Mouse (Mus musculus) limb, embryonic 15.5 days (tissue): ENCODE measurements at regions not wholly inside any gene's neighbourhood (a gene's known extent, or its start where the extent isn't known, plus 50 kb on each side); places are given as distances from the start of the nearest gene placed in this dataset.

Experiments used
- ATAC-seq: fragments of 200-750 bp; cut with Nextera tagmentation; 2 replicates; pipeline ENCODE4 v1.8.0; 2017; ENCODE audit warnings: low read depth, moderate TSS enrichment; ENCODE audit not compliant: insufficient number of reproducible peaks, low FRiP score, low TSS enrichment
- H3K27ac ChIP-seq: fragments of 300-500 bp; sonication (generic); 2 replicates; pipeline ENCODE4 v1.5.1; 2015; ENCODE audit warnings: moderate library complexity, mild to moderate bottlenecking, inconsistent platforms
- H3K27me3 ChIP-seq: fragments of 300-500 bp; sonication (generic); 2 replicates; pipeline ENCODE4 v1.6.1; 2015; ENCODE audit warnings: inconsistent platforms
- H3K36me3 ChIP-seq: fragments of 300-500 bp; sonication (generic); 2 replicates; pipeline ENCODE4 v1.6.1; 2015; ENCODE audit warnings: inconsistent platforms
- H3K4me1 ChIP-seq: fragments of 300-500 bp; sonication (generic); 2 replicates; pipeline ENCODE4 v1.6.1; 2015; ENCODE audit warnings: inconsistent platforms
- H3K4me2 ChIP-seq: fragments of 300-500 bp; sonication (generic); 2 replicates; pipeline ENCODE4 v1.6.1; 2015; ENCODE audit warnings: mild to moderate bottlenecking, inconsistent platforms
- H3K4me3 ChIP-seq: fragments of 300-500 bp; sonication (generic); 2 replicates; pipeline ENCODE4 v1.5.1; 2015; ENCODE audit warnings: mild to moderate bottlenecking, inconsistent platforms
- H3K9ac ChIP-seq: fragments of 300-500 bp; sonication (generic); 2 replicates; pipeline ENCODE4 v1.6.1; 2015; ENCODE audit warnings: inconsistent platforms
- H3K9me3 ChIP-seq: fragments of 300-500 bp; sonication (generic); 2 replicates; pipeline ENCODE4 v1.6.1; 2016; ENCODE audit warnings: inconsistent platforms
- WGBS: fragments of 180-500 bp; shearing (Covaris S2); methylation state at CpG from one replicate; pipeline ENCODE4 v1.1.7; 2015; 5-methylcytosine and 5-hydroxymethylcytosine counted together

- no peak overlapping the region for H3K4me2 ChIP-seq
- no peak for ATAC-seq
- H3K36me3 ChIP-seq: no peaks in the 10 kb centered on the region
- no peak overlapping the region for H3K9ac ChIP-seq
- H3K4me1 ChIP-seq: peaks cover 10% of the 10 kb centered on the region
- H3K27me3 ChIP-seq: no peaks in the 10 kb centered on the region; the same call in 1 of the 2 replicates
- WGBS: 80% methylated on average over 6 of the region's 6 CpGs
- H3K27ac ChIP-seq: no peak overlapping the region
- no peak overlapping the region for H3K4me3 ChIP-seq
- 0 out of 2 replicates have a peak, but pooled peaks cover 5% of the 10 kb centered on the region for H3K9me3 ChIP-seq
Measured at GRCm38 (mm10) chr6:100942956-100943355, 109.5 kb downstream of the Ppp4r2 start.

GRCm38 (mm10) chr6:100945796-100946195 lies 112.4 kb downstream of the Ppp4r2 start:
- Histone ChIP-seq H3K9me3 (0 out of 2 replicates have a peak, but pooled peaks cover 2% of the 10 kb centered on the region), H3K27ac (no peak overlapping the region), H3K4me1 (no peaks in the 10 kb centered on the region), H3K4me2 (no peak overlapping the region), H3K4me3 (no peak overlapping the region), H3K36me3 (no peaks in the 10 kb centered on the region), H3K27me3 (no peaks in the 10 kb centered on the region), H3K9ac (no peak overlapping the region)
- WGBS: 60% methylated on average over 2 of the region's 2 CpGs
- ATAC-seq: no peak

- WGBS: 68% methylated on average over 7 of the region's 7 CpGs
- H3K4me1 ChIP-seq: no peaks in the 10 kb centered on the region
- H3K4me3 ChIP-seq: no peak overlapping the region
- no peak overlapping the region for H3K9ac ChIP-seq
- no peaks in the 10 kb centered on the region for H3K27me3 ChIP-seq
- H3K9me3 ChIP-seq: no peaks in the 10 kb centered on the region
- H3K36me3 ChIP-seq: no peaks in the 10 kb centered on the region
- H3K27ac ChIP-seq: no peak overlapping the region
- no peak overlapping the region for H3K4me2 ChIP-seq
- ATAC-seq: no peak
Measured at GRCm38 (mm10) chr6:100948340-100948739, 114.9 kb downstream of the Ppp4r2 start.

- Histone ChIP-seq H3K4me1 (no peaks in the 10 kb centered on the region), H3K4me3 (no peak overlapping the region), H3K27ac (no peak overlapping the region), H3K4me2 (no peak overlapping the region), H3K9me3 (no peaks in the 10 kb centered on the region), H3K27me3 (no peaks in the 10 kb centered on the region), H3K9ac (no peak overlapping the region), H3K36me3 (no peaks in the 10 kb centered on the region)
- ATAC-seq: no peak
- 85% methylated on average over 5 of the region's 5 CpGs for WGBS
Measured at GRCm38 (mm10) chr6:100951646-100952045, 118.2 kb downstream of the Ppp4r2 start.

GRCm38 (mm10) chr6:100952470-100952869 lies 119.0 kb downstream of the Ppp4r2 start:
- H3K4me1 ChIP-seq: no peaks in the 10 kb centered on the region

GRCm38 (mm10) chr6:100954563-100954962 lies 121.1 kb downstream of the Ppp4r2 start:
- ATAC-seq: no peak

More at GRCm38 (mm10) chr6:100952470-100952869, 119.0 kb downstream of the Ppp4r2 start:
- Histone ChIP-seq H3K9me3 (no peaks in the 10 kb centered on the region), H3K27me3 (no peaks in the 10 kb centered on the region), H3K36me3 (no peaks in the 10 kb centered on the region), H3K9ac (no peak overlapping the region), H3K4me3 (no peak overlapping the region), H3K27ac (no peak overlapping the region), H3K4me2 (no peak overlapping the region)
- no peak for ATAC-seq

GRCm38 (mm10) chr6:100966481-100966880 lies 133.1 kb downstream of the Ppp4r2 start:
- Histone ChIP-seq H3K4me2 (no peak overlapping the region), H3K4me3 (no peak overlapping the region), H3K27ac (no peak overlapping the region), H3K27me3 (0 out of 2 replicates have a peak, but pooled peaks cover 6% of the 10 kb centered on the region), H3K9ac (no peak overlapping the region), H3K36me3 (no peaks in the 10 kb centered on the region), H3K9me3 (no peaks in the 10 kb centered on the region), H3K4me1 (peaks cover 1% of the 10 kb centered on the region; the same call in 1 of the 2 replicates)
- WGBS: 67% methylated on average over 5 of the region's 5 CpGs
- no peak for ATAC-seq

More at GRCm38 (mm10) chr6:100954563-100954962, 121.1 kb downstream of the Ppp4r2 start:
- Histone ChIP-seq H3K4me3 (no peak overlapping the region), H3K27ac (no peak overlapping the region), H3K9me3 (no peaks in the 10 kb centered on the region), H3K4me1 (peaks cover 2% of the 10 kb centered on the region; the same call in 1 of the 2 replicates), H3K4me2 (no peak overlapping the region), H3K36me3 (no peaks in the 10 kb centered on the region), H3K9ac (no peak overlapping the region), H3K27me3 (0 out of 2 replicates have a peak, but pooled peaks cover 3% of the 10 kb centered on the region)
- WGBS: 84% methylated on average over 10 of the region's 10 CpGs

GRCm38 (mm10) chr6:100968080-100968856 lies 134.8 kb downstream of the Ppp4r2 start:
- H3K27me3 ChIP-seq: no peaks in the 10 kb centered on the region
- H3K27ac ChIP-seq: no peak overlapping the region
- no peak for ATAC-seq
- WGBS: 79% methylated on average over 12 of the region's 12 CpGs
- H3K4me1 ChIP-seq: peaks cover 3% of the 10 kb centered on the region; the same call in 1 of the 2 replicates
- H3K36me3 ChIP-seq: no peaks in the 10 kb centered on the region
- H3K9ac ChIP-seq: no peak overlapping the region
- H3K9me3 ChIP-seq: no peaks in the 10 kb centered on the region
- no peak overlapping the region for H3K4me2 ChIP-seq
- H3K4me3 ChIP-seq: no peak overlapping the region

GRCm38 (mm10) chr6:100968960-100969359 lies 135.5 kb downstream of the Ppp4r2 start:
- no peaks in the 10 kb centered on the region for H3K27me3 ChIP-seq
- WGBS: 58% methylated on average over 1 of the region's 1 CpGs
- H3K4me2 ChIP-seq: no peak overlapping the region
- ATAC-seq: no peak
- no peaks in the 10 kb centered on the region for H3K36me3 ChIP-seq
- H3K9me3 ChIP-seq: no peaks in the 10 kb centered on the region
- H3K4me1 ChIP-seq: peaks cover 3% of the 10 kb centered on the region; the same call in 1 of the 2 replicates
- no peak overlapping the region for H3K27ac ChIP-seq
- no peak overlapping the region for H3K9ac ChIP-seq
- no peak overlapping the region for H3K4me3 ChIP-seq

GRCm38 (mm10) chr6:100970810-100971447 lies 137.5 kb downstream of the Ppp4r2 start:
- H3K4me1 ChIP-seq: peaks cover 6% of the 10 kb centered on the region
- 44% methylated on average over 8 of the region's 8 CpGs for WGBS

GRCm38 (mm10) chr6:100971462-100971955 lies 138.1 kb downstream of the Ppp4r2 start:
- H3K4me2 ChIP-seq: no peak overlapping the region
- no peak overlapping the region for H3K27ac ChIP-seq
- H3K4me1 ChIP-seq: peaks cover 11% of the 10 kb centered on the region
- 61% methylated on average over 6 of the region's 6 CpGs for WGBS
- H3K36me3 ChIP-seq: no peaks in the 10 kb centered on the region
- no peak for ATAC-seq
- H3K27me3 ChIP-seq: no peaks in the 10 kb centered on the region
- no peak overlapping the region for H3K9ac ChIP-seq
- H3K4me3 ChIP-seq: no peak overlapping the region
- no peaks in the 10 kb centered on the region for H3K9me3 ChIP-seq

More at GRCm38 (mm10) chr6:100970810-100971447, 137.5 kb downstream of the Ppp4r2 start:
- no peak overlapping the region for H3K27ac ChIP-seq
- ATAC-seq: no peak
- H3K9me3 ChIP-seq: no peaks in the 10 kb centered on the region
- H3K4me3 ChIP-seq: no peak overlapping the region
- H3K9ac ChIP-seq: no peak overlapping the region
- no peak overlapping the region for H3K4me2 ChIP-seq
- H3K36me3 ChIP-seq: no peaks in the 10 kb centered on the region
- no peaks in the 10 kb centered on the region for H3K27me3 ChIP-seq
